Mouse (Mus musculus) T-helper 17 cell (primary cell): ENCODE data around the gene Apela.

Source experiments
- in situ Hi-C, 2 experiments: fragments of 300-600 bp; cut with MboI, MseI; formaldehyde crosslinking; loops; 1 replicate in 1 of 2; 2 replicates in 1 of 2; pipeline ENCODE4 v1.15.1; 2025; ENCODE audit warnings: high pct_unique_total_duplicates in 2 of 2

The Apela gene

GRCm38 (mm10) chr8:65028959-65029686 lies 8.0 kb downstream of the Apela start:
- in situ Hi-C loops = no loop called here

GRCm38 (mm10) chr8:65022485-65022884 lies 14.7 kb downstream of the Apela start:
- in situ Hi-C loops = loop anchor here in 1 of 2 experiments (25.0 kb wide), 1 partner anchor 1415 kb away; no protein-coding TSS in a partner anchor

GRCm38 (mm10) chr8:65018423-65018822 lies 18.7 kb downstream of the Apela start, which contains the start of the genes Trim61 and Trim60:
Gene Trim61, minus strand, starts transcription at chr8:65018523.
Gene Trim60, minus strand, starts transcription at chr8:65018584.
- in situ Hi-C loops = loop anchor here in 1 of 2 experiments (25.0 kb wide), 1 partner anchor 1419 kb away; no protein-coding TSS in a partner anchor

GRCm38 (mm10) chr8:65007616-65008015 lies 29.5 kb downstream of the Apela start:
- in situ Hi-C loops = loop anchor here in 1 of 2 experiments (25.0 kb wide), 1 partner anchor 1430 kb away; no protein-coding TSS in a partner anchor

GRCm38 (mm10) chr8:64998806-64999365 lies 38.2 kb downstream of the Apela start:
- in situ Hi-C loops = no loop called here

- in situ Hi-C loops = no loop called here
Measured at GRCm38 (mm10) chr8:64987731-64988130, 49.4 kb downstream of the Apela start, which contains the start of gene Trim75. Gene Trim75, minus strand, starts transcription at chr8:64987831.

- in situ Hi-C loops = no loop called here
Measured at GRCm38 (mm10) chr8:64983150-64983897, 53.8 kb downstream of the Apela start.
